Mouse (Mus musculus) 3T3-L1 (cell line): ENCODE measurements around the gene Tmem185b.

Source experiments
- DNase-seq: peaks from one replicate; pipeline ENCODE4 v3.0.0-alpha.2; 2015; ENCODE audit warnings: low read depth, low spot score

Gene Tmem185b

GRCm38 (mm10) chr1:119539252-119539651 is 13.3 kb downstream of the Tmem185b start:
- DNase-seq, result no peak

- no peak for DNase-seq
Observed at GRCm38 (mm10) chr1:119540836-119541557, 15.0 kb downstream of the Tmem185b start.

GRCm38 (mm10) chr1:119541570-119541969 is 15.6 kb downstream of the Tmem185b start:
- no peak for DNase-seq

GRCm38 (mm10) chr1:119543316-119543715 is 17.4 kb downstream of the Tmem185b start:
- no peak for DNase-seq

- no peak for DNase-seq
Observed at GRCm38 (mm10) chr1:119544611-119545155, 18.7 kb downstream of the Tmem185b start.

GRCm38 (mm10) chr1:119545164-119545563 is 19.2 kb downstream of the Tmem185b start:
- DNase-seq, result no peak

- no peak for DNase-seq
Observed at GRCm38 (mm10) chr1:119545671-119546070, 19.7 kb downstream of the Tmem185b start.

GRCm38 (mm10) chr1:119546490-119546889 is 20.5 kb downstream of the Tmem185b start:
- no peak for DNase-seq

- DNase-seq, result peak; percentile 88
Observed at GRCm38 (mm10) chr1:119548668-119549326, 22.8 kb downstream of the Tmem185b start.

GRCm38 (mm10) chr1:119549327-119549689 is 23.3 kb downstream of the Tmem185b start:
- DNase-seq, result no peak

- no peak for DNase-seq
Observed at GRCm38 (mm10) chr1:119550064-119550463, 24.1 kb downstream of the Tmem185b start.

- no peak for DNase-seq
Observed at GRCm38 (mm10) chr1:119551651-119552050, 25.7 kb downstream of the Tmem185b start.

GRCm38 (mm10) chr1:119555651-119556050 is 29.7 kb downstream of the Tmem185b start:
- no peak for DNase-seq

GRCm38 (mm10) chr1:119557641-119558395 is 31.9 kb downstream of the Tmem185b start:
- no peak for DNase-seq

- no peak for DNase-seq
Observed at GRCm38 (mm10) chr1:119565531-119565930, 39.6 kb downstream of the Tmem185b start.

- no peak for DNase-seq
Observed at GRCm38 (mm10) chr1:119570134-119570533, 44.2 kb downstream of the Tmem185b start.
